Mouse (Mus musculus) lung, postnatal 10 days (tissue): Measurements from ENCODE around the gene Smg5.
"Not testable (repeated sequence)": the region's sequence is repeated elsewhere in the genome, so short reads cannot be mapped to it uniquely, and the experiment has no call there.

Experiments used
- DNase-seq: peaks from one replicate; pipeline ENCODE4 v3.0.0; 2021

Smg5 gene

GRCm38 (mm10) chr3:88336058-88337013, at the start of gene Smg5, which contains the start of gene Tmem79:
Gene Smg5, plus strand, starts transcription at chr3:88336260.
Gene Tmem79, minus strand, starts transcription at chr3:88336148.
- DNase-seq = peak; percentile 98

GRCm38 (mm10) chr3:88287110-88287509, 49.0 kb upstream of the Smg5 start, which contains the start of gene Gm38392:
Gene Gm38392, minus strand, starts transcription at chr3:88287210.
- DNase-seq = no peak

GRCm38 (mm10) chr3:88288133-88288713, 47.8 kb upstream of the Smg5 start:
- DNase-seq = peak; percentile 39

- peak; percentile 27 for DNase-seq
These were observed 44.1 kb upstream of the Smg5 start for GRCm38 (mm10) chr3:88291970-88292369.

GRCm38 (mm10) chr3:88295272-88295671, 40.8 kb upstream of the Smg5 start:
- DNase-seq = not testable (repeated sequence)

DNA sequence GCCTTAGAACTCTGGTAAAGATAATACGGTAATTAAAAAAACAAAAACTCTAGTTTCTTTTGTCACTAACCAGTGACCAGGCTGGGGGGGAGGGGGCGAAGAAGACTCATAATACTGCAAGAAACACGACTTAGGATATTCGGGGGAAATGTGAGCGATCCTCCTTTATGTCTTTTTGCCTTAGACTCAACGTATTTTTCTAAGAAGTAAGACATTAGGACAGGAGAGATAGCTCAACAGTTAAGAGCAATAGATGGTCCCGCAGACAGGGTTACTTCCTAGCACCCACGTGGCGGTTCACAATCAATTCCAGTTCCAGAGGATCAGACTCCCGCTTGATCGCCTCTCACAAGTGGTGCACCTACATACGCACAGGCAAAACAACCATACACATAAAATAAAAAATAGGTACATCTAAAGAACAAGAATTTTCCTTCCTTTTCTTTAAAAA, 39.9 kb upstream of the Smg5 start:
- DNase-seq = no peak

DNA sequence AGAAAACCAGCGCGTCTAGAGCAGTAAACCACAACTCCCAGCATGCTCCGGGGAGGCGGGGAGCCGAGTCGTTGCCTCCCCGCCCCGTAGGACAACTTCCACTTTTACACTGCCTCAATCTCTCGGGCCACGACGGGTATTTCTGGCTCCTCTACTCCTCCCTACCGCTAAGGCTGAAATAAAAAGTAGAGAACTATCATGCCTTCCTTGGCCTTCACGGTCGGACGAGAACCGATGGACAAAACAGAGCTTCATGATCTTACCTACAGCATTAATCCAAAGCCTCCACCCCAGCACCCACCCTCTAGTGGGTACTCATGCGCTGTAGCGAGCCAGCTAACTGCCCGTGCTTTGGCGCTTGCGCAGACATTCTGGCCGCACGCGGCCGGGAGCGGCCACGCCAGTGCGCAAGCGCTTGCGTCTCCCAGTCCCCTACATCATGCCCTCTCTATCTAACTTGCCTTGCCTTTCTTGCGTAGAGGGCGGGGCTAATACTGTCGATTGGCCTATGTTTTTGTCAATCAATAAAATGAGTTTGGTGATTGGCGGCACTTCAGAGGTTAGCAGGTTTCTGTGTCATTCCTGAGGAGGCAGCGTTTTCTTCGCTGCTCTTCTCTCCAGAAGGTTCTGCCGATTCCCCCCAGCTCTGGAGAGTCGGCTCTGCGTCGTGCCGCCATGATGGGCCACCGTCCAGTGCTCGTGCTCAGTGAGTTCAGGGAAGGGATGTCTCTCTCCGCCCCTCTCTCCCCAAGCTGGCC, 39.3 kb upstream of the Smg5 start, which contains the start of the genes Tsacc and Cct3:
Tsacc (minus strand) TSS at position 439 of the 758 bp plus-strand sequence.
Cct3 (plus strand) TSS at position 556 of the 758 bp plus-strand sequence.
- DNase-seq = peak; percentile 99

DNA sequence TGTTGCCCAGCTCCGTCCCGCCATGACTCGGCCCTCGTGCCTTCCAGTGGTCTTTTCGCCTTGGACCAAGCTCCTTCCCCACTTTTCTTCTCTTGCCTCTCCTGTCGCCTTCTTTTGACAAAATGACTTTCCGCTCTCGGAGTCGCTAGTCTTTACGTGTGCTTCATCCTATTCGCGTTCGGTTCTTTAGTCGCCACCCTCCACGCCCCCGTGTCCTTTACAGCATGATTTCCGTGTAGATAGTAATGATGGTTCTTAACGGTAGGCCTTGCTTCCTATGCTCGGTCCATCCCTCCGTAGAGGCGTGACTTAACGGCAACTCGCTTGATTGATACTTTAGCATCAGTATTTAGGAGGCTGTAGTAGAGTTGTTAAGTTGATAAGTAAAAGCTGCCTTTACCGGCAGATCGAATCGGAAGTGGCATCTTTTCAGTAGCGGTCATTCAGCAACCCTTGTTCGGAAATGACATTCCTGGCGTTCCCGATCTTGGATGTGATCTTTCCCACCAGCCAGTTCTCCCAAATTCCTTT, 38.7 kb upstream of the Smg5 start:
- no peak for DNase-seq

DNA sequence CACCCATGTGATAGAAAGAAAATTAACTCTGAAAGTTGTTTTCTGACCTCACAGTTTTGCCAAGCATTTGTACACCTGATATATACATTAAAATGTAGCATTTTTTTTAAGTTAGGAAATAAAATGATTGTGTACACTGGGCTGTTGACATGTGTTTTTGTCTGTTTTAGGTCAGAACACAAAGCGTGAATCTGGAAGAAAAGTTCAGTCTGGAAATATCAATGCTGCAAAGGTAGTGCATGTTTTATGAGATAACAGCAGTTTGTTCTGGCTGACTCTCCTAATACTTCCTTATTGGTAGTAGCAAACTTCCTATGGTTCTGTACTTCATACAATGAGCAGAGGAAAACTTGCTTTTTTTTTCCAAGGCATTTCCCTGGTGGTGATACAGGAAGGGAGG, 36.9 kb upstream of the Smg5 start:
- DNase-seq = no peak

- peak; percentile 77 for DNase-seq
These were observed 11.1 kb upstream of the Smg5 start, which contains the start of gene Glmp for GRCm38 (mm10) chr3:88324951-88325405. Gene Glmp, plus strand, starts transcription at chr3:88325023.

GRCm38 (mm10) chr3:88328956-88329355, 7.1 kb upstream of the Smg5 start:
- DNase-seq = no peak

- peak; percentile 60 for DNase-seq
These were observed 4.8 kb upstream of the Smg5 start for GRCm38 (mm10) chr3:88331282-88331681.

GRCm38 (mm10) chr3:88334029-88334658, 1.9 kb upstream of the Smg5 start:
- DNase-seq = peak; percentile 47

- no peak for DNase-seq
These were observed 1.1 kb upstream of the Smg5 start for GRCm38 (mm10) chr3:88334902-88335435.

DNA sequence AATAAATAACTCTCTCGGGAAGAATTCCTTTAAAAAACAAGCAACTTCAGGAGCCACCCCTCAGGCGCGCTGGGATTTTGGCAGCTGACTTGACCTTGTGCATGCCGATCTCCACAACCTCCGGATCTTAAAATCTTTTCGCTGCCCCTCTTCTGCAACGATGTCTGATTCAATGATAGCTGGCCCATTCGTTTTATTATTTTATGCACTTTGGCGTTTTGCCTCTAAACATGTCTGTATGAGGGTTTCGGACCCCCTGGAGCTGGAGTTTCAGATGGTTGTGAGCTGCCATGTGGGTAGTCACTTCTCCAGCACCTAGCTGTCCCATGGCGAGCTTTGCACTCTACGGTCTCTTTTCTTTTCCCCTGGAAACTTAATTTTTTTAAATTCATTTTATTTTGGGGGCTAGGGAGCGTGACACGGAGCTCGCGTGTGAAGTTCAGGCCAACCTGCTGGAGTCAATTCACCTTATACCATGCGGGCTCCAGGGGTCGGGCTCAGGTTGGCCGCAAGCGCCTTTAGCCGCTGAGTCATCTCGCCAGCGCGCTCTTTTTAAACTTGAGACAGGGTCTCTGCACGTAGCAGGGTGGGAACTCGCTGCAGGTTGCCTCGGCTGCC, 515 bp upstream of the Smg5 start:
- DNase-seq = no peak

- DNase-seq = no peak
These were observed 1.4 kb downstream of the Smg5 start for GRCm38 (mm10) chr3:88337367-88338020.

GRCm38 (mm10) chr3:88338316-88338715, 2.3 kb downstream of the Smg5 start:
- no peak for DNase-seq

- DNase-seq = no peak
These were observed 2.9 kb downstream of the Smg5 start for GRCm38 (mm10) chr3:88339006-88339405.

DNA sequence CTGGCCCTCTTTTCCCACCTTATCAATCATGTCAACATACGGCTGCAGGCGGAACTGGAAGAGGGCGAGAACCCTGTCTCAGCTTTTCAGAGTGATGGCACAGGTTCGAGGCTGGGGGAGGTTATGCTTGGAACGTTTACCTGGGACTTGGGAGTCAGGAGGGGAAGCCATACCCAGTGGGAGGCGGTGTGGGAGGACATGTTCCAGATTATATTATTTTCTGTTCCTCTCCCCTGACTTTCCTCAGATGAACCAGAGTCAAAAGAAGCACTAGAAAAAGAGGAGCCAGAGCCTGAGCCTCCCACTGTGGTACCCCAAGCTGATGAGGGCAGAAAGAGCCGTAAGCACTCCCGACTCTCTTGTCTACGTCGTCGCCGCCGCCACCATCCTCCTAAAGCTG, 14.7 kb downstream of the Smg5 start:
- no peak for DNase-seq

- DNase-seq = no peak
These were observed 16.8 kb downstream of the Smg5 start for GRCm38 (mm10) chr3:88352907-88353306.
